Mouse (Mus musculus) ES-E14 (cell line): ENCODE results near the gene Vps53.

Source experiments
- CHD2 ChIP-seq: IDR thresholded peaks from 2 replicates; pipeline ENCODE4 v1.6.1; 2014; ENCODE audit warnings: mild to moderate bottlenecking, low read depth, low read length, inconsistent platforms
- HCFC1 ChIP-seq: IDR thresholded peaks from 2 replicates; pipeline ENCODE4 v1.6.1; 2012; ENCODE audit warnings: low read length, inconsistent platforms, borderline replicate concordance; ENCODE audit not compliant: insufficient read depth
- ZNF384 ChIP-seq: IDR thresholded peaks from 2 replicates; pipeline ENCODE4 v1.6.1; 2012; ENCODE audit warnings: low read depth, low read length, inconsistent platforms

GRCm38 (mm10) chr11:76206793-76207192 is 27.3 kb upstream of the Vps53 start:
- TF ChIP-seq ZNF384 (no peak), CHD2 (no peak), HCFC1 (no peak)
